Mouse (Mus musculus): Measurements from ENCODE around the gene Cdh22. TPM values are rescaled to one million over a fixed set of nuclear protein-coding genes. Genes with fewer than 3 reads are reported as not detected.

Gene Cdh22
- polyA plus RNA-seq, 1 experiment from 2014 or later: 0.83 TPM

DNA sequence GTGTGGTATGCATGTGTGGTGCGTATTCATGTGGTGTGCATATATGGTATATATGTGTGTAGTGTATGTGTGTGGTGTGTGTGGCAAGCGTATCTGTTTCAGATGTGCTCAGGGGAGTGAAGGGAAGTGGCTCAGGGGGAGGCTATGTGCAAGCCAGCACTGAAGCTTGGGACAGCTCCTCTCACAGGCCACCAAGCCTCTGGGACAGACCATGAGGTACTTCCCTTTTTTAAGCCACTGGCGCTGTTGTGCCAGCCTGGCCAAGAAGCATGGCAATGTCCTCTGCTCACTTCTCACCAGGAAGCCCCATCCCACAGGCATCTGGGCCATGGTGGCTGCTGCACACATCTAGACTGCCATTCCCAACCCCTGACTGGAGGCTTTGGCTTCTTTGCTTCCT, 131.7 kb downstream of the Cdh22 start:
- WGBS: 73% methylated on average over 3 of the region's 3 CpGs

DNA sequence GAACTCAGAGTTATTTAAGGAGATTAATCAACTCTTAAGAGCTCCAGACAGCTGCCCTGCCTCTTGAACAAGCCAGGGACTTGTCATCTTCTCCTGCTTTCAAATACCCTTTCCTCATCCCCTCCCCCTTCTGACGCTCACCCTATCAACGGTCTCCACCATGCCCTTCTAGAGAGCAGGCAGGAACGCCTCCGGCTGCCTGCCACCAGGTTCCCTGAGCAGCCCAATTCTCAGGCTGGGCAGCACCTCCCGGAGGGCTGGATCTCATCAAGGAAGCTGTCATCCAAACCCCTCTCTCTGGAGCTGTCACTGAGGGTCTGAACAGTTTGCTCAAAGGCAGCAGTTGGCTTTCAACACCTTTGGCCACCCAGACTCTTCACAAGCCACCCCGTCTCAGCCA, 133.9 kb downstream of the Cdh22 start:
- Histone ChIP-seq H3K9ac (no peak overlapping the region), H3K9me3 (replicated peaks) (no peaks in the 10 kb centered on the region), H3K27ac (replicated peaks) (no peak overlapping the region), H3K36me3 (no peaks in the 10 kb centered on the region), H3K4me2 (replicated peaks) (no peak overlapping the region), H3K27me3 (peaks cover 57% of the 10 kb centered on the region), H3K4me1 (no peaks in the 10 kb centered on the region), H3K4me3 (replicated peaks) (no peak overlapping the region)
- ATAC-seq (ENCODE audit: insufficient number of reproducible peaks, low FRiP score, low TSS enrichment, low read depth): no peak
- 7% methylated on average over 6 of the region's 6 CpGs for WGBS

More for the DNA sequence above, 131.7 kb downstream of the Cdh22 start:
- Histone ChIP-seq H3K9me3 (replicated peaks) (no peaks in the 10 kb centered on the region), H3K27me3 (peaks cover 54% of the 10 kb centered on the region), H3K36me3 (no peaks in the 10 kb centered on the region), H3K4me3 (replicated peaks) (no peak overlapping the region), H3K27ac (replicated peaks) (no peak overlapping the region), H3K9ac (no peak overlapping the region), H3K4me1 (no peaks in the 10 kb centered on the region), H3K4me2 (replicated peaks) (no peak overlapping the region)
- no peak for ATAC-seq (ENCODE audit: insufficient number of reproducible peaks, low FRiP score, low TSS enrichment, low read depth)

GRCm38 (mm10) chr2:165098861-165099260, 135.8 kb downstream of the Cdh22 start:
- H3K9ac ChIP-seq: no peak overlapping the region
- H3K4me1 ChIP-seq: no peaks in the 10 kb centered on the region
- H3K36me3 ChIP-seq: no peaks in the 10 kb centered on the region
- WGBS: 68% methylated on average over 3 of the region's 3 CpGs
- no peak for ATAC-seq (ENCODE audit: insufficient number of reproducible peaks, low FRiP score, low TSS enrichment, low read depth)
- H3K4me2 ChIP-seq (replicated peaks): no peak overlapping the region
- H3K27ac ChIP-seq (replicated peaks): no peak overlapping the region
- H3K9me3 ChIP-seq (replicated peaks): no peaks in the 10 kb centered on the region
- H3K4me3 ChIP-seq (replicated peaks): no peak overlapping the region
- peaks cover 52% of the 10 kb centered on the region for H3K27me3 ChIP-seq

DNA sequence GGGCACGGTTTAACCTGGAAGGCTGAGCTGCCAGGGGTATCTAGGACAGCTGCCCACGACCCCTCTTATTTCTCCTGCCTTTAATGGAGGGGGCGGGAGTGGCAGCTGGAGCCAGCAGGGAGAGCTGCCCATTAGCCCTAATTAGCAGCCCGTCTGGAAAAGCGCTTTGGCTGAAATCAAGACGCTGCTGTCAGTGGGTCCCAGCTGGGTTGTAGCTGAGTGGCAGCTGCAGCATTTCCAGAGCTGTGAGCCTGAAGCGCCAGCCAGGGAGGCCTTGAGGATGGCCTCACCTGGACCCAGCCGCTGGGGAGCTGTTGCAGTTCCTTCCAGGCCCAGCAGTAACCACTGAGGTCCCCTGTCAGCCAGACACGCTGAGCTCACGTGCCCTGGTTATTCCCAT, 138.3 kb downstream of the Cdh22 start:
- H3K9ac ChIP-seq: no peak overlapping the region
- no peak overlapping the region for H3K4me3 ChIP-seq (replicated peaks)
- no peak for ATAC-seq (ENCODE audit: insufficient number of reproducible peaks, low FRiP score, low TSS enrichment, low read depth)
- H3K27ac ChIP-seq (replicated peaks): no peak overlapping the region
- H3K9me3 ChIP-seq (replicated peaks): no peaks in the 10 kb centered on the region
- H3K27me3 ChIP-seq: peaks cover 37% of the 10 kb centered on the region
- H3K36me3 ChIP-seq: no peaks in the 10 kb centered on the region
- H3K4me2 ChIP-seq (replicated peaks): no peak overlapping the region
- no peaks in the 10 kb centered on the region for H3K4me1 ChIP-seq
- 16% methylated on average over 10 of the region's 10 CpGs for WGBS

DNA sequence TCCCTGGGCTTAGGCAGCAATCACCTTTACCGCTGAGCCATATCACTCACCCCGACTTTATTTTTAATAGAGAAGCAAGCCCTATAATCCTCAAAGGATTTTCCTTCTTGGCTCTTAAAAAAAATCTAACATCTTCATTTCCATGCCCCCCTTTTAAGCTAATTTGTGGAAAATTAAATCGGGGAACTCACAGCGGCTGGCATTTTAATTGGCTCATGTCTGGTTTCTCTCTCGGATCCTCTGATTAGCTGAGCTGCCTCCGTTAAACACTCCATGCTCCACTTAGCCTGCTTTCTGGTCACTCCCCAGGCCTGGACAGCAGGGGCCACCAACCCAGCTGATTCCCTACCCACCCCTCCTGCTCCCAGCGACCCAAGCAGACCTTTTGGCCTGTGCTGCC, 142.3 kb downstream of the Cdh22 start:
- H3K4me3 ChIP-seq (replicated peaks): no peak overlapping the region
- H3K9me3 ChIP-seq (replicated peaks): no peaks in the 10 kb centered on the region
- H3K27me3 ChIP-seq: peaks cover 21% of the 10 kb centered on the region
- no peak overlapping the region for H3K4me2 ChIP-seq (replicated peaks)
- H3K36me3 ChIP-seq: no peaks in the 10 kb centered on the region
- no peaks in the 10 kb centered on the region for H3K4me1 ChIP-seq
- no peak overlapping the region for H3K9ac ChIP-seq
- WGBS: 45% methylated on average over 7 of the region's 7 CpGs
- ATAC-seq (ENCODE audit: insufficient number of reproducible peaks, low FRiP score, low TSS enrichment, low read depth): no peak
- H3K27ac ChIP-seq (replicated peaks): no peak overlapping the region

DNA sequence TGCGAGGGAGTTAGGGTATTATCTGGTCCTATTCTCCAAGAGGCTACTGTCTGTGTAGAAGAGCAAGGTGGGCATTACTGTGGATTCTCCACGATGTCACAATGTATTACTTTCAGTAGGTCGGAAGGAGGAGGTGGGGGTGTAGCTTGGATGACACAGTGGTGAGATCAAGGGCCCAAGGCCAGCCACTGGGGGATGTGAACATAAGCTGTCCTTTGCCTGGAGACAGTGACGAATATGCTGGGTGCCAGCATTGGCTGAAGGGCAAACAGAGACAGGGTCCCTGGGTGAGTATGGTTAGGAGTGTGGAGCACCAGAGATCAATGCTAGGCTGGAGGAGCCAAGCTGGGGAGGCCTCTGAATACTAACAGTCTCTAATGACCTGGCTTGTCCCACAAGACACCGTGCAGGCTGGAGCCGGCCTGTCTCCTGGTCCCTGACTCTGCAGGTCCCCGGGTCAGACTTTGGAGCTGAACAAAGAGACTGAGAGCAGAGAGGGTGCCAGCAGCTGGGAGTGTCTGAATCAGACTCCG, 143.2 kb downstream of the Cdh22 start:
- Histone ChIP-seq H3K4me3 (replicated peaks) (no peak overlapping the region), H3K27me3 (peaks cover 12% of the 10 kb centered on the region; the same call in 1 of the 2 replicates), H3K9ac (no peak overlapping the region), H3K4me1 (no peaks in the 10 kb centered on the region), H3K9me3 (replicated peaks) (no peaks in the 10 kb centered on the region), H3K36me3 (no peaks in the 10 kb centered on the region), H3K4me2 (replicated peaks) (no peak overlapping the region), H3K27ac (replicated peaks) (no peak overlapping the region)
- WGBS: 71% methylated on average over 8 of the region's 8 CpGs
- ATAC-seq (ENCODE audit: insufficient number of reproducible peaks, low FRiP score, low TSS enrichment, low read depth): no peak

- no peak within 1 kb of the TSS for H3K27ac ChIP-seq (replicated peaks)
- WGBS: 78% methylated on average over 2 of the region's 2 CpGs
- H3K4me3 ChIP-seq (replicated peaks): no peak within 1 kb of the TSS
- ATAC-seq (ENCODE audit: insufficient number of reproducible peaks, low FRiP score, low TSS enrichment, low read depth): no peak
- H3K36me3 ChIP-seq: no peaks in the 10 kb centered on the region
- H3K4me2 ChIP-seq (replicated peaks): no peak within 1 kb of the TSS
- no peak within 1 kb of the TSS for H3K9ac ChIP-seq
- peaks cover 4% of the 10 kb centered on the region; the same call in 1 of the 2 replicates for H3K27me3 ChIP-seq
- H3K9me3 ChIP-seq (replicated peaks): no peaks in the 10 kb centered on the region
- H3K4me1 ChIP-seq: no peaks in the 10 kb centered on the region
Observed at GRCm38 (mm10) chr2:165090650-165091049, 144.0 kb downstream of the Cdh22 start, which contains the start of gene 1700025C18Rik. Gene 1700025C18Rik, minus strand, starts transcription at chr2:165090750.

DNA sequence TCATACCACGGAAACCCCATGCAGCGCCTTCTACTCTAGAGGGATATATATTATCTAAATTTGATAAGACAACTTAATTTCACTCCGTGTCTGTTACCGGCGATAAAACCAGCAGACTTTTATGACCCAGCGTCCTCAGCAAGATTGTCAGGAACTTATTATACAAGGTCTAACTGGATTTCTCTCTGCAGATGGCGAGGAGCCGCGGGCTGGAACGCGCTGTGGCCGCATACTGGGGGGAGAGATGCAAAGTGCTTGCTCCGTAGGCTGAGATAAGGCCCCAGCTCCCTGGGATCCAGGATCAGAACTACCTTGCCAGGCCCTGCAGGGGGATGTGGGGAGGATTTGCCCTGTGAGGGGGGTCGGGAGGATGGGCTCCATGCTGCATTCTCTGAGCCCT, 145.2 kb downstream of the Cdh22 start:
- no peaks in the 10 kb centered on the region for H3K9me3 ChIP-seq (replicated peaks)
- no peak overlapping the region for H3K4me2 ChIP-seq (replicated peaks)
- H3K36me3 ChIP-seq: no peaks in the 10 kb centered on the region
- no peaks in the 10 kb centered on the region for H3K4me1 ChIP-seq
- no peak overlapping the region for H3K27ac ChIP-seq (replicated peaks)
- H3K9ac ChIP-seq: no peak overlapping the region
- WGBS: 28% methylated on average over 14 of the region's 14 CpGs
- H3K4me3 ChIP-seq (replicated peaks): no peak overlapping the region
- ATAC-seq (ENCODE audit: insufficient number of reproducible peaks, low FRiP score, low TSS enrichment, low read depth): no peak
- H3K27me3 ChIP-seq: 0 out of 2 replicates have a peak, but pooled peaks cover 3% of the 10 kb centered on the region

DNA sequence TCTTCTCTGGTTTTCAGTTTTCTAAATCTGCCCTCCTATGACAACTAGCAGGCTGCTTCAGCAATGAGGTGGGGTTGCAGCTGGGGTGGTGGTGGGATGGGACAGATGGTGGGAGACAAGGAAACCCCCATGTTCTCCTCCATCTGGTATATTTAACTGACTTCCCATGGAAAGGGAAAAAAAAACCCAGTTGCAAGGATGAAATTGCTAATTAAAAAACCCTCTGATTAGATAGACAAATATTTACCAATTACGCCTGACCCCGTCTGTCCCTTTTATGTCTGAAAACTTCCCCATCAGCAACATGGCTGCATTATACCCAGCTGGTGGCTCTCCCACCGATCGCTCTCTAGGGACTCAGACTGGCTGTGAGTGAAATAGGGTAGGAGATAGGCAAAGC, 148.0 kb downstream of the Cdh22 start:
- no peak overlapping the region for H3K27ac ChIP-seq (replicated peaks)
- WGBS: 74% methylated on average over 4 of the region's 4 CpGs
- H3K36me3 ChIP-seq: no peaks in the 10 kb centered on the region
- no peak for ATAC-seq (ENCODE audit: insufficient number of reproducible peaks, low FRiP score, low TSS enrichment, low read depth)
- no peak overlapping the region for H3K9ac ChIP-seq
- H3K4me3 ChIP-seq (replicated peaks): no peak overlapping the region
- H3K4me1 ChIP-seq: no peaks in the 10 kb centered on the region
- no peaks in the 10 kb centered on the region for H3K9me3 ChIP-seq (replicated peaks)
- H3K4me2 ChIP-seq (replicated peaks): no peak overlapping the region
- 0 out of 2 replicates have a peak, but pooled peaks cover 3% of the 10 kb centered on the region for H3K27me3 ChIP-seq

DNA sequence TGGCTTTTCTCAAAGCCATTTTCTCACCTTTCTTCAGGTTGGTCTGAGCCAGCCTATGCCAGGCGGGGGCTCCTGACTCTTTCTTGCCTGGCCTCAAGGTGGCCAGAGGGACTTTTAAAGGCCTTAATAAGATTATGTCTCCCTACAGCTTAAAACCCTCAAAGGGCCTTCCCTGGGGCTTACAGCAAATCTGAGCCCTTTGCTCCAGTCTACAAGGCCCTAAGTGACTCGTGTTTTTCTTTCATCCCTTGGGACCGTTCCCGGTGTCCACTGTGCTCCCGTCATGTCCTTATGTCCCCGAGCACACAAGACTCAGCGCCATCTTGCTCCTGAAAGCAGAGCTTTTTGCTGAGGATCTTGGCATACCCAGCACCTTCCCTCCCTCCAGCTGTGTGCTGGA, 153.4 kb downstream of the Cdh22 start:
- H3K4me1 ChIP-seq: no peaks in the 10 kb centered on the region
- H3K4me2 ChIP-seq (replicated peaks): no peak overlapping the region
- no peak overlapping the region for H3K9ac ChIP-seq
- H3K27me3 ChIP-seq: peaks cover 52% of the 10 kb centered on the region
- no peak overlapping the region for H3K27ac ChIP-seq (replicated peaks)
- WGBS: 15% methylated on average over 7 of the region's 7 CpGs
- no peaks in the 10 kb centered on the region for H3K9me3 ChIP-seq (replicated peaks)
- ATAC-seq (ENCODE audit: insufficient number of reproducible peaks, low FRiP score, low TSS enrichment, low read depth): no peak
- no peaks in the 10 kb centered on the region for H3K36me3 ChIP-seq
- H3K4me3 ChIP-seq (replicated peaks): no peak overlapping the region

GRCm38 (mm10) chr2:165080657-165081056, 154.0 kb downstream of the Cdh22 start:
- Histone ChIP-seq H3K4me1 (no peaks in the 10 kb centered on the region; the same call in 1 of the 2 replicates), H3K9ac (no peak overlapping the region), H3K9me3 (replicated peaks) (no peaks in the 10 kb centered on the region), H3K4me3 (replicated peaks) (no peak overlapping the region), H3K27ac (replicated peaks) (no peak overlapping the region), H3K4me2 (replicated peaks) (no peak overlapping the region), H3K27me3 (peaks cover 58% of the 10 kb centered on the region), H3K36me3 (no peaks in the 10 kb centered on the region)
- ATAC-seq (ENCODE audit: insufficient number of reproducible peaks, low FRiP score, low TSS enrichment, low read depth): no peak; the same call in 1 of the 2 replicates
- WGBS: 18% methylated on average over 9 of the region's 9 CpGs

DNA sequence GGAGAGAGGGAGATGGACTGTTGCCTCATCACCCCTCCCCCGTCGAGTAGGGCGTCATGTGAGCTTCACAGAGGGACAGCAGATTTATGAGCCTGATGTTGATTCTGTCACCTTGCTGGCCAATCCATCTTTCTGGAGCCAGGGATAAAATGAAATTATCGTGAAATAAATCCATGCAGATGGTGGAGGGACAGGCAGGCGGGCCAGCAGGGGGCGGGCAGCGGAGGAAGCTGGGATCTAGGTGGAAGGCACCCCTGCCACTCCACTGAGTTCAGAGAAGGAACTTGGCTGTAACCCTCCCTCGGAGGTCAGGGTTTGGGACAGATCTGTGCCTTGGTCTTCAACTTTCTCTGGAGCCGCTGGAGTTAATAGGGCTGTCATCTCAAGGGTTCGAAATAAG, 156.0 kb downstream of the Cdh22 start:
- no peak overlapping the region for H3K9ac ChIP-seq
- 26% methylated on average over 10 of the region's 10 CpGs for WGBS
- H3K27me3 ChIP-seq: peaks cover 77% of the 10 kb centered on the region

More for the DNA sequence above, 156.0 kb downstream of the Cdh22 start:
- H3K4me1 ChIP-seq: no peaks in the 10 kb centered on the region; the same call in 1 of the 2 replicates
- no peak overlapping the region for H3K27ac ChIP-seq (replicated peaks)
- no peaks in the 10 kb centered on the region for H3K36me3 ChIP-seq
- ATAC-seq (ENCODE audit: insufficient number of reproducible peaks, low FRiP score, low TSS enrichment, low read depth): no peak
- H3K4me2 ChIP-seq (replicated peaks): no peak overlapping the region
- no peak overlapping the region for H3K4me3 ChIP-seq (replicated peaks)
- no peaks in the 10 kb centered on the region for H3K9me3 ChIP-seq (replicated peaks)
